In the genomic region with DNA sequence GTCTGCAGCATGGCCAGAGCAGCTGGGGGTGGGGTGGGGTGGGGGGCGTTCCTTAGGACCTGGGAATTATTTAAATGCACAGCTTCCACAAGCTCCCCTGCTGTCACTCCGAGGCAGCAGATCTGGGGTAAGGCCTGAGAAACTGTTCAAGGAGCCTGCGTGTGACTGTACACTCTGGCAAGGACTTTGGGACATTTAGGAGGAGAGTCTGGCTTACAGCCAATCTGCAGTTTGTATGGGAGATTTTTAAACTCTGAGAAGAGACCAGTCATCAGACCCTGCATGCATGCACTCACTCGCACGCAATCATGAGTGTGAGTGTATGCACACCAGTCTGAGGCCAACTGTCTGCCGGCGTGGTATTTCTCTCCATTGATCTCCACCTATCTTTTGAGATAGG, we compare ENCODE assay signal across 9 mouse cellular contexts. TPM values are rescaled to one million over a fixed set of nuclear protein-coding genes. Genes with fewer than 3 reads are reported as not detected.
DNase-seq lines count a peak whose midpoint lies in the region; ATAC-seq and TF ChIP-seq lines count a peak whose summit lies in the region.
"Had no signal": no experiment of that assay in that cellular context is flagged by ENCODE, and none has a peak within 500 bp of the region (broad histone marks: within the 10 kb centered on the region; RNA-seq: fewer than 3 reads in every experiment).

No protein-coding gene starts in this region.

- H3K4me2 ChIP-seq in heart, embryonic 16.5 days (ENCODE audit: low read depth, low read length): no peak overlapping the region
- no peak overlapping the region for H3K4me2 ChIP-seq in heart, embryonic 11.5 days
- no peak overlapping the region for H3K4me2 ChIP-seq in forebrain, embryonic 12.5 days
- peak overlapping the region; percentile 55 for H3K4me2 ChIP-seq in liver, embryonic 12.5 days

- no peak for TF ChIP-seq CTCF in MEL (IDR thresholded peaks at IDR 0.05 in 2 of 3, conservative IDR thresholded peaks at IDR 0.05 in 1 of 3; ENCODE audit: control insufficient read depth in 1 of 3, insufficient read depth in 1 of 3, low read depth in 2 of 3, low read length in 3 of 3, poor library complexity in 1 of 3, severe bottlenecking in 1 of 3)

- 41% methylated on average over 7 of the region's 7 CpGs for WGBS in heart, embryonic 16.5 days
- WGBS in heart, embryonic 11.5 days (ENCODE audit: insufficient replicate concordance): 62% methylated on average over 7 of the region's 7 CpGs
- 81% methylated on average over 7 of the region's 7 CpGs for WGBS in forebrain, embryonic 12.5 days
- WGBS in liver, embryonic 12.5 days (ENCODE audit: insufficient replicate concordance): 61% methylated on average over 7 of the region's 7 CpGs

- no peaks in the 10 kb centered on the region for H3K36me3 ChIP-seq in heart, embryonic 16.5 days (ENCODE audit: control insufficient read depth, insufficient read depth)
- no peaks in the 10 kb centered on the region for H3K36me3 ChIP-seq in heart, embryonic 11.5 days (ENCODE audit: control insufficient read depth, insufficient read depth, low read length)
- peaks cover 0 to 53% of the 10 kb centered on the region in 2 experiments; a peak in 2 of 4 replicates for H3K36me3 ChIP-seq in MEL (ENCODE audit: control insufficient read depth in 1 of 2, insufficient read depth in 2 of 2, low read length in 2 of 2)
- H3K36me3 ChIP-seq in forebrain, embryonic 12.5 days (replicated peaks): 0 out of 2 replicates have a peak, but pooled peaks cover 3% of the 10 kb centered on the region
- H3K36me3 ChIP-seq in liver, embryonic 12.5 days: peaks cover 3% of the 10 kb centered on the region; the same call in 1 of the 2 replicates

- no peak for TF ChIP-seq POLR2A in MEL (IDR thresholded peaks at IDR 0.05; ENCODE audit: control insufficient read depth in 1 of 2, insufficient read depth in 1 of 2, low read depth in 1 of 2, low read length in 2 of 2, poor library complexity in 1 of 2)

- peak; percentile 29; the same call in 1 of the 2 replicates for ATAC-seq in heart, embryonic 16.5 days (replicated peaks; ENCODE audit: extremely low read depth, insufficient read depth, low FRiP score)
- no peak for ATAC-seq in heart, embryonic 11.5 days (replicated peaks; ENCODE audit: insufficient number of reproducible peaks, low FRiP score, low TSS enrichment)
- ATAC-seq in forebrain, embryonic 12.5 days (ENCODE audit: low FRiP score): no peak; the same call in 1 of the 2 replicates
- ATAC-seq in liver, embryonic 12.5 days: no peak

- H3K27me3 ChIP-seq in heart, embryonic 16.5 days (ENCODE audit: control insufficient read depth, insufficient read depth, low read length): no peaks in the 10 kb centered on the region
- H3K27me3 ChIP-seq in heart, embryonic 11.5 days (ENCODE audit: control insufficient read depth, insufficient read depth, low read length): peaks cover 28% of the 10 kb centered on the region
- no peaks in the 10 kb centered on the region for H3K27me3 ChIP-seq in MEL (ENCODE audit: control insufficient read depth in 1 of 2, insufficient read depth in 2 of 2, low read length in 2 of 2)
- no peaks in the 10 kb centered on the region for H3K27me3 ChIP-seq in forebrain, embryonic 12.5 days
- H3K27me3 ChIP-seq in liver, embryonic 12.5 days (replicated peaks): no peaks in the 10 kb centered on the region

- TF ChIP-seq EP300 in MEL (IDR thresholded peaks at IDR 0.05; ENCODE audit: low read depth in 1 of 2, low read length in 2 of 2): no peak

- H3K79me2 ChIP-seq in MEL (ENCODE audit: control insufficient read depth, insufficient read depth, low read length, poor library complexity): peaks cover 5% of the 10 kb centered on the region; the same call in 1 of the 2 replicates

- no peak overlapping the region for H3K27ac ChIP-seq in heart, embryonic 16.5 days (ENCODE audit: low read length)
- H3K27ac ChIP-seq in heart, embryonic 11.5 days (ENCODE audit: low read depth, low read length): no peak overlapping the region
- peak overlapping the region; percentile 93 for H3K27ac ChIP-seq in MEL (ENCODE audit: control insufficient read depth, low read depth, low read length)
- peak overlapping the region; percentile 25; the same call in 1 of the 2 replicates for H3K27ac ChIP-seq in forebrain, embryonic 12.5 days
- peak overlapping the region; percentile 76 for H3K27ac ChIP-seq in liver, embryonic 12.5 days

- DNase-seq in MEL (ENCODE audit: low read depth, low spot score): peak; percentile 67
- DNase-seq in cerebellum, postnatal 25 days: no peak
- no peak for DNase-seq in thymus, postnatal 25 days
- DNase-seq in cerebellum, adult 8-10 months: no peak
- DNase-seq: cerebellum, postnatal 14 days had no signal

- H3K9me3 ChIP-seq in heart, embryonic 16.5 days (replicated peaks; ENCODE audit: control insufficient read depth, low read length): no peaks in the 10 kb centered on the region
- H3K9me3 ChIP-seq in heart, embryonic 11.5 days (replicated peaks; ENCODE audit: control insufficient read depth, low read length): no peaks in the 10 kb centered on the region
- no peaks in the 10 kb centered on the region for H3K9me3 ChIP-seq in MEL (replicated peaks; ENCODE audit: insufficient read depth, low read length)
- H3K9me3 ChIP-seq in forebrain, embryonic 12.5 days: no peaks in the 10 kb centered on the region
- H3K9me3 ChIP-seq in liver, embryonic 12.5 days (replicated peaks): no peaks in the 10 kb centered on the region

- no peak overlapping the region for H3K4me3 ChIP-seq in heart, embryonic 16.5 days (ENCODE audit: low read length)
- H3K4me3 ChIP-seq in heart, embryonic 11.5 days (ENCODE audit: low read depth, low read length): no peak overlapping the region
- H3K4me3 ChIP-seq in MEL (ENCODE audit: control insufficient read depth in 1 of 2, insufficient read depth in 1 of 2, low read depth in 2 of 2, low read length in 2 of 2): peak overlapping the region; percentile 3 to 28
- H3K4me3 ChIP-seq in forebrain, embryonic 12.5 days (replicated peaks): no peak overlapping the region
- H3K4me3 ChIP-seq in liver, embryonic 12.5 days: no peak overlapping the region

- peaks cover 17% of the 10 kb centered on the region for H3K4me1 ChIP-seq in heart, embryonic 16.5 days (ENCODE audit: control insufficient read depth, insufficient read depth, low read length)
- peaks cover 11% of the 10 kb centered on the region for H3K4me1 ChIP-seq in heart, embryonic 11.5 days (ENCODE audit: control insufficient read depth, insufficient read depth, low read length)
- H3K4me1 ChIP-seq in MEL (ENCODE audit: control insufficient read depth in 1 of 2, insufficient read depth in 2 of 2, low read length in 2 of 2): peaks cover 38 to 57% of the 10 kb centered on the region in 2 experiments
- peaks cover 41% of the 10 kb centered on the region for H3K4me1 ChIP-seq in forebrain, embryonic 12.5 days
- H3K4me1 ChIP-seq in liver, embryonic 12.5 days: peaks cover 75% of the 10 kb centered on the region

- H3K9ac ChIP-seq in heart, embryonic 16.5 days (ENCODE audit: low read length): no peak overlapping the region
- no peak overlapping the region for H3K9ac ChIP-seq in heart, embryonic 11.5 days (ENCODE audit: low read depth, low read length)
- H3K9ac ChIP-seq in MEL (ENCODE audit: control insufficient read depth, low read depth, low read length, poor library complexity, severe bottlenecking): peak overlapping the region; percentile 48
- H3K9ac ChIP-seq in forebrain, embryonic 12.5 days: no peak overlapping the region
- H3K9ac ChIP-seq in liver, embryonic 12.5 days: no peak overlapping the region

- no peak for TF ChIP-seq RAD21 in MEL (IDR thresholded peaks at IDR 0.05; ENCODE audit: low read depth, low read length)

TF ChIP-seq in MEL, 35 proteins besides CTCF, POLR2A, EP300 and RAD21:
- 0 out of 2 replicates have a peak, but pooled peaks have one; percentile 0 for TF ChIP-seq TBP (IDR thresholded peaks at IDR 0.05; ENCODE audit: low read depth, low read length)
- no peak for TF ChIP-seq SMC3 (IDR thresholded peaks at IDR 0.05; ENCODE audit: low read depth, low read length)
TF ChIP-seq in MEL: peak in this region for 1.

RNA-seq across cellular contexts. Expression of gene Lrrc8d, which starts 17.5 kb away (rescaled TPM):
- polyA plus RNA-seq in heart, embryonic 16.5 days (2015; fragmentation: Nextera tagmentation; extraction: Ambion mirVana): 8.3 and 9.6 TPM in 2 replicates
- 8.3 and 8.4 TPM in 2 replicates for polyA plus RNA-seq in heart, embryonic 11.5 days (2014; fragmentation: Nextera tagmentation; extraction: Ambion mirVana)
- 11.4 and 13.3 TPM in 2 replicates for total RNA-seq in MEL (2012; rRNA removed)
- 100 to 1,000 TPM in 1 of 2 experiments, 10 to 100 TPM in 1; 21.9 to 258 TPM for polyA plus RNA-seq in MEL (2012; ENCODE audit: insufficient read depth in 1 of 2, insufficient read length in 2 of 2, low read depth in 1 of 2, low replicate concordance in 2 of 2, missing spikeins in 1 of 2)
- polyA plus RNA-seq in forebrain, embryonic 12.5 days (2016; fragmentation: Nextera tagmentation; extraction: Ambion mirVana): 32.7 and 36.6 TPM in 2 replicates
- 14.5 and 15.4 TPM in 2 replicates for polyA plus RNA-seq in liver, embryonic 12.5 days (2016; fragmentation: Nextera tagmentation; extraction: Ambion mirVana)

Comparison
In these comparisons a context has a peak if more than half of its experiments do, and no peak if none do; other contexts are left out.
1. H3K27ac ChIP-seq: peak in MEL (single experiment), forebrain, embryonic 12.5 days (single experiment) and liver, embryonic 12.5 days (single experiment); none in heart, embryonic 16.5 days (single experiment) and heart, embryonic 11.5 days (single experiment).
2. H3K4me3 ChIP-seq: peak in MEL (2 of 2); none in heart, embryonic 16.5 days (single experiment), heart, embryonic 11.5 days (single experiment), forebrain, embryonic 12.5 days (single experiment) and liver, embryonic 12.5 days (single experiment).